Mouse (Mus musculus): ENCODE measurements around the gene Acin1.

The Acin1 gene

DNA sequence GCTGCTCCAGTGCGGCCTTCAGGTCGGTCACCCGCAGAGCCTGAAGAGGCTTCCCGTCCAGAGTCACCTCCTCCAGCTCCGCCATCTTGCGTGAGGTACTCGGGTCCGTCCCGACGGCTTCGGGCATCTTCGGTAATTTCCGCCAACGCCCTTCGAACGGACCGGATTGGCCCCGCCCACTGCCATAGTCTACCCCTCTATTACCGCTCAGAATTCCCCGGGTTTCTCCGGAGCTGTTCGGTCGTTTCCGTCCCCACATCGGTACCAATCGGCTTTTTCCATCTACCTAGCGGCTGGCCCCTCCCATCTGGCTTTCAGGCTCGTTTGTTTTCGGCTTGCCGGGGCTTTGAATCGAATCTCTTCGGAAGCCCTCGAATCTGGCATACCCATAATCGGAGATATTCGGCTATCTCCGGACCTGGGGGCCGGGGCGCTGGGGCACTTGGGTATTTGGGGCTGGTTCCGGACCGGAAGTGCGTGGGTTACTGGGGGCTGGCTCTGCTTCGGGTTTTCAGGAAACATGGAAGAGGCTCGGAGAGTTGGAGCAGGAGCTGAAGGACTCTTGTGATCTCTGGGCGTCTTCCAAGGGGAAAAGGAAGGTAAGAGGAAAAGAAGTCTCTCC lies at the start of gene Acin1:
Gene Acin1, minus strand, starts transcription at position 410 of the 622 bp plus-strand sequence.
- peak; percentile 100 for DNase-seq

DNA sequence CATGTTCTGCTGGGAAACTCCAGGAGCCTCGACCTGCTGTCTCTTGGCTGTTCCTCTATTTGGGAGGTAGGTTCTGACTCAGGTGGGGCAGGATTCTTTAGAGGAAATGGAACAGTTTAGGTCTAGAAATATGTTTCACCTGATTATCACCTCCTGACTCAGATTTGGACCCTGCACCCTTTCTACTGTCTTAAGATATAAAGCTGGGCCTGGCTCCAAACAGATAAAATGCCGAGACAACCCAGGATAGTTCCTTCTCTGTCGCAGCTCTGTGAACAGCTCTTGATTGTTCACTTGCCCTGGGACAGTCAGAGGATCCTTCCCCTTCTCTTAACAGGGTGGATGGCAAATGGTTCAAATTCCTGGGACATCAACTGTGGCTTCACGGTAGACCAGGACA lies 48.5 kb upstream of the Acin1 start:
- DNase-seq: no peak

DNA sequence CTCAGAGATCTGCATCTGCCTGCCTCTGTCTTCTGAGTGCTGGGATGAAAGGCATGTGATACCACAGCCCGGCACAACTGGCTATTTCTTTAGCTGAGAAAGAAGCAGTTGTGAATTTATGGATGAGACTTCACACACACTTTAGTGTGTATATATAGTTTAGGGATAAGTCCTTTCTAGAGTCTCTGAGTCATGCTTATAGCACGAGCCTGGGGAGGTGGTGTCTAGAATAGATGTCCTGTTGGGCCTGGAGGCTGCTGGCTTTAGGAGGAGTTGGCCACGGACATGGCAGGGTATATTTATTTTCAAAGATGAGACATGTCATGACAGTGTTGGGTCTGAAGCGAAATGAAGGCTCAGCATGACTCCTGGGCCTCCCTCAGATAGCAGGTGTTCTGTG lies 47.3 kb upstream of the Acin1 start:
- DNase-seq: no peak

DNA sequence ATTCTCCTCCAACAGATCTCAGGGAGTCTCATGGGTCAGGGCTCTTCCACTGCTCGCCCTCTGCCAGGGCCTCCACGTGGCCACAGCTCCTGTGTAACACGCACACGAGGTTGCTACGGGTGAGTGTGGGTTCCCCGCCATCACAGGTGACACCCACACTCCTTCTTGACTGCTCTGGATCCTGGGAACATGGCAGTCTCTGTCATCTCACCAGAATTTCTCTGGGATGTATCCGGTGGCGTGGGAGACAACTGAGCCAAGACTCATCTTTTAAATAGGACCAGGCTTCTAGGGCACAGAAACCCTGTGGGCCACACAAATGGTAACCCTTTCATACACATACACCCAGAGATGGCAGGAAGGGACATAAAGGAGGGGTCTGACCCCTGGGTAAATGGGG lies 45.5 kb upstream of the Acin1 start:
- no peak for DNase-seq

DNA sequence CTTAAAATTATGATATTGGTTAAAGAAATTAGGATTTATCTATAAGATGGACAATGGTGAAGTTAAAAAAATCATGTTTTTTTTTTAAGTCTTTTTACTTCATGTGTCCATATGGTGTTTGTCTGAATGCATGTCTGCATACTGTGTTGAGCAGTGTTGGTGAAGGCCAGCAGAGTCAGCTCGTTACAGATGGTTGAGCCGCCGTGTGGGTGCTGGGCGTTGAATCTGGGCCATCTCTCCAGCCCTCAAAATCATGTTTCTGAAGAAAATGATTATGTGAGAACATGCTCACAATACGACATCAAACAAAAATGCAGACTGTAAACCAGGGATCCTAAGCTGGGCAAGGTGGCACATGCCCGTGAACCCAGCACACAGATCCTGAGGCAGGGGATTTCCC lies 43.6 kb upstream of the Acin1 start:
- DNase-seq: no peak

DNA sequence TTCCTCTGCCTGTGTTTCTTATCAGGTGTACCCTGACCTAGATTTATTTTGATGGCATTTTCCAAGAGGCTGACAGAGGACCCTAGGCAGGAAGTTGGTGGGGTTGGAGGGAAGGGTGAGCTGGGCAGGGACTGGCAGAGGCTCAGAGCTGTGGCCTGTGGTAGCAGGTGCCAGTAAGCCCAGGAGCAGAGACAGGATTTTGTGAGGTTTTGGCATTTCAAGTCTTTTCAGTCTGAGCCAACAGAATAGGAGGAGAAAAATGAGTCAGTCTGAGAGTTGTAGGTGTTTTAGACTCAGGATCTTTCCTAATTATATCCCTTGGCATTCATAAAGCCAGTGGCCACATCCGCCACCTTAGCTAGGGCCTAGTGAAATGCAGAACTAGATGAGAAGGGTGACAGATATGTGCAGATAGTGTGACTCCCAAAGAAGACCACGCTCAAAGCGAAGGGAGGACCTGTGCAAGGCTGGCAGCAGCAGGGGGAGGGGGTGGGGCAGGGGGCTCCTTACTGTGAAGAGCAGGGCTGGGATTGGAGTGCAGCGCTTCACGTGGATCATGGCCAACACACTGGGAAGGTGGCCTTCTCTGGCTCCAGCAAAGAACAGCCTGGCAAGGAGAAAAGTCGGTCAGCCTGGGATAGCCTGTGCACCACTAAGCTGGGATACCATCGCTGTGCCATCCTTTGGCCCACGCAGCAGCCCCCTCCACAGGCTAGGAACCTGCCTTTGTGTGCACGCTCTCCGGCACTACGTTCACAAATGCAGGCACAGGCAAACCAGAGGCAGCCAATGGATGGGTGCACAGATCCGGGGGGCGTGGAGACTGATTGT lies 42.3 kb upstream of the Acin1 start:
- DNase-seq: no peak

DNA sequence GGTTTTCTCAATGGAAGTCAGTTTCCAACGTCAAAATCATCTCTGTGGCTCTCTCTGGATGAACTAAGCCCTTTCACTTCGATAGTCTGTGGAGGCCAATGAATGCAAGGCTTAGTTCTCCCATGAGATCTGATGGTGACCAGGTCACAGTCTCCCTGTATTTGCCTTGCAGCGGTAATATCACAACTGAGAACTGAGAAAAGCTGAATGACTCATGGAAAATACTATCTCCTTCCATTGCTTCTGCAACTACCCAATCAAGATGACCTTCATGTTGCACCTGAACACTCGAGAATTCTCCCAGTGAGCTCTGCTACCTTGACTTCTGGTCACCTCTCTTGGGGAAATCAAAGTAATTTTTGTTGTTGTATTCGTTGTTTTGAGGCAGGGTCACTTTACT lies 40.8 kb upstream of the Acin1 start:
- no peak for DNase-seq

DNA sequence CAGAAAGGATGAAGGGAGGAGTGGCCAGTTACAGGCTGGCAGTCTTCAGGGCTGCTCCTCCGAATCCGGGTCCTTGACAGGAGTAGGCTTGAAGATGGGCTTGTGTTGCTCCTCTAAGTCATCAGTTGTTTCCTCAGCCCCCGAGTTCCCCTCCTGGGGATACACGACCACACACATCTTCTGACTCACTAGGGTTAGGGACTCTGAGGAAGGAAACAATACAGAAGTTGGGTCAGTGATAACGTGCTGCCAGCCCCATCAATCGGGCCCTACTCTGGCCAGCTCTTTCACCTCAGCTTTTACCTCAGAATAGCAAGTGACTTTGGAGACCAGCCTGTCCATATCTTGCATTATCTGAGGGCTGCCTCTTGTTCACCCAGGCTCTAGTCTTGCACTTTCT lies 37.3 kb upstream of the Acin1 start:
- DNase-seq: no peak

DNA sequence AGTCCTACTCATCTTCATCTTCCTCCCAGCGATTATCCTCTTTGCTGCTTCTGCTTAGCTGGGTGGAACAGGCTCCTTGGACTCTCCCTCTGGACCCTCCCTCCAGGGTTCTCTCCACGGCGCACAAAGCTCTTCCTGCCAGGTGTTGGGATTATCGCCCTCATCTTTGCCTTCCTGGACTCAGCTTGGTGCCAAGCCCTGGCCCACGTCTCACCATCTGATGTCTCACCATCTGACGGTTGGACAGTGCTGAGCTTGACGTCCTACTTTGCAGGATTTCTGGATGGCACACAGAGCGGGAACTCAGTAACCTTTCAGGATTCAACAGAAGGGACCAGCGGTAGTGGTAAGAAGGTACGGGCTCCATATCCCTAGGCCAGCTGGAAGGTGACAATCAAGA lies 35.0 kb upstream of the Acin1 start:
- DNase-seq: no peak

DNA sequence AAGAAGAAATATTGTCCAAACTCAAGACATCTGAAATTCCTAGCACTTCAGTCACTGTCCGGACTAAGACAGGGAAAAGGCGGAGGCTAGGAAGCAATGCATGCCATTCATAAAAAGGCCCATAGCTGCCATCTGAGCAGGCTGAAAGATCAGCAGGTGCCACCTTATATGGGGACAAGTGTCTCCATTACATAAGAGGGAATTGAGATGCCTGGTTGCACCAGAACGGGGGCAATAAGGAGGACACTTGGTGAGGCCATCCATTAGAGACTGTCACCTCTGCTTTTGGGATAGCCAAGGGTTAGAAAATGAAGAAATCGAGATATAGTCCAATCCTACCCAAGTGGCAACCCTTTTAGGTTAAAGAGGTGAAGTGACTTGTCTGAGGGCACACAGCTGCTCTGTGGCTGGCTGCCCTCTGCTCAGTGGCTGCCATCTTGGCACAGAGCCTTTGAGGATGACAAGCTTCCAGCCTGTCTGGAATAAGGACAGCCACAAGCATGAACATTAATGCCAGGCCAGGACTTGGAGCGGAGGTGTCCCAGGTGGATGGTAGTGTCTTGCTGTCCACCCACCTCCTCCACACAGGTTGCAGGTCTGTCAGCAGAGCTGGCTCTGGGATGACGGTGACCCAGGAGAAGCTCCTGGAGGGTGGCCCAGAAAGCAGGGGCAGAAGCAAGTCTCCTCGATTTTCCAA lies 34.1 kb upstream of the Acin1 start:
- DNase-seq: no peak

DNA sequence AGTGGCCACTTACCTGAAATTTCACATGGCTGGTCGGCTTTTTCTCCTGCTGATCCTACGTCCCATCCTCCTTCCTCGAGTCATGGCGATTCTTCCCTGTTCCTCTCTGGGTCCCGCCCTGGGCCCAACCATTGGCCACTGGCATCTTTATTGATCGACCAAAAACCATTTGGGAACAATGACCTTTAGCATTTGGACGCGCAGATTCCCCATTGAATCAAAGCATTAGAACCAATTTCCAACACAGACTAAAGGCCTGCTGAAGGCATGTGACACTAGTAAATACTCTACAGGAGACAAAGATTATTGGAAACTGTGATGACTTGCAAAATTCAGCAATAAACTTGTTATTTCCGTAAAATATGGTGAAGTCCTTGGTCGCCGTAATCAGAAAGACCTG lies 33.3 kb upstream of the Acin1 start:
- no peak for DNase-seq

DNA sequence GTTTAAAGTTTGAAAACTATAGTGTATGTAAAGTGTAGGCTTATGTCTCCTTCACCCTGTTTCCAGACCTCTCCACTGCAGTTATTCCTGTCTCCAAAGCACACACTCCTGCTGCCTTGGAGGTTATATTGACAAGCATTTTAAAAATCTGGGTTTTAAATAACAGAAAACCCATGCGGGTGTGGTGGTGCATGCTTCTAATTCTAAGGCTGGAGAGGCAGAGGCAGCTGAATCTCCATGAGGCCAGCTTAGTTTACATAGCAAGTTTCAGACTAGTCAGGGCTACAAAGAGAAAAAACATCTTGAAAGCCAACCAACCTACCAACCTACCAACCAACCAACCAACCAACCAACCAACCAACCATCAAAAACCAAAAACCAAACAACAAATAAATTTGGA lies 28.7 kb upstream of the Acin1 start:
- no peak for DNase-seq

DNA sequence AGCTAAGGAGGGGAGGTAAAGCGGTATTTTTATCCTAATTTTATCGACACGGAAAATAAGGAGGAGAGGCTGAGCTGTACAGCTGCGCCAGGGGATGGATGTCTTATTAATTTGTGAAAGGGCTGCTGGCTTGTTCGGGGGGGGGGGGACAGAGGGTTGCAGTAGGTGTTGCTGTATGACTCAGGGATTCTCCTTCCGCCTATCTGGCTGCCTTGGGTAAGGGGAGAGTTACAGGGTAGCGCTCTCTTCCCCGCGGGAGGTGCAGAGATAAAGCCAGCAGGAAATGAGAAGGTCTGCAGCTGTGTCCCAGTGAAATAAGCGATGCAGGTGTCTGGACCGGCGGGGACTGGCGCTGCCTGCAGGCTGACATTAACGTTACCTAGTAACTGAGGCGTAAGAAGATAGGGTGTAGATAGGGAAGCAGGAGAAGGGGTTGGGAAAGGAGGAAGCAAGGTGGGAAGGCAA lies 27.9 kb upstream of the Acin1 start:
- peak; percentile 50 for DNase-seq

DNA sequence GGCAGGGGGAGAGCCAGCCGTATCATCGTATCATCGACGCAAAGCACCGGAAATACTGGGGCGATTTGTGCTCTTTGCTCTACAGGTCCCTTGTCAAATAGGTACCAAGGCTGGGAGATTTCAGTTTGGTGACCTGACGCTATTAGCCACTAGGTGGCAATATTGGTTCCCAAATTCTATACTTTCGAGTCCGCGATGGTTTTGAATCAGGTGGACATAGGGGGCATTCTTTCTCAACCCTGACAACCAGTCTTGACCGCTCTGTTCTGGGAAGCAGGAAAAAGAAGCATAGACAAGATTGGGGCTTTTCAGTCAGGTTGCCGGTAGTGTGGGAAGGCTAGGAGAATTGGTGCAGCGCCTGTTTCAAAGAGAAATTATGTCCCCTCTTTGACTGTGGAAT lies 27.4 kb upstream of the Acin1 start:
- DNase-seq: peak; percentile 83

DNA sequence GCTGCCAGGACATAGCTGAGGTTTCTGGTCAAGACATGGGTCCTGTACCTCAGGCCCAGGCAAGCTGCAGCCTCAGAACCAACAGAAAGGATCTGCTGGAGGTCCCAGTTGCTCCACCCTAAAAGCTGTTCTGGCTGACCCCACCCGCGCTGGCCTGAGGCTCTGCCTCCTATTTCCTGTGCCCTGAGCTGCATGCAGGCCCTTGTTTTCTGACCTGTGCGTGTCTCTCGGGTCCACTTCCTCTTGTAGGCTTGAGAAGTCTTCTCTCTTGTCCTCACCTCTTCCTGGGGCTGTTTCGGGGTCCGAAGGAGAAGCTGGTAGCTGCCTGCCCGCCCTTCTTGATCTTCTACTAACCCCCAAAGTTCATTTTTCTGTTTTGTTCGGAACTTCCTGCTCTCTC lies 26.1 kb upstream of the Acin1 start:
- DNase-seq: peak; percentile 38

DNA sequence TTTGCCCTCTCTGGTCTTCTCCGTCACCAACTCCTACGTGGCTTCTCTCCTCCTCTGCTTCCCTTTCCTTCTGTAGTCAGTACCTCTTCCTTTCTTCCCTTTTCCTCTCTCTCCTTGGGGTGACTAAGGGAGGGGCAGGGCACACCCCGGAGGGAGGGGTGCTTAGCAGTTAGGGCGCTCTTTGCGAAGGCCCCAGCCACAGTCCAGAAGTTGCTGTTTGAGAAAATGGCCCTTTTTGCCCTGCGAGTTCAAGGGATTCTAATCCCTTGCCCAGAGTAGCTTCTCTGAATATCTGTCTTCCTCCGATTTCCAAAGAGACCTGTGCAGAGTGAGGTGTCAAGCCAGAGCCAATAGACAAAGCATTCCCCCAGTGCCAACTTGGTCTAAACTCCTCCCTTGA lies 25.3 kb upstream of the Acin1 start, which contains the start of gene Cebpe:
Gene Cebpe, minus strand, starts transcription at position 101 of the 400 bp plus-strand sequence.
- no peak for DNase-seq

DNA sequence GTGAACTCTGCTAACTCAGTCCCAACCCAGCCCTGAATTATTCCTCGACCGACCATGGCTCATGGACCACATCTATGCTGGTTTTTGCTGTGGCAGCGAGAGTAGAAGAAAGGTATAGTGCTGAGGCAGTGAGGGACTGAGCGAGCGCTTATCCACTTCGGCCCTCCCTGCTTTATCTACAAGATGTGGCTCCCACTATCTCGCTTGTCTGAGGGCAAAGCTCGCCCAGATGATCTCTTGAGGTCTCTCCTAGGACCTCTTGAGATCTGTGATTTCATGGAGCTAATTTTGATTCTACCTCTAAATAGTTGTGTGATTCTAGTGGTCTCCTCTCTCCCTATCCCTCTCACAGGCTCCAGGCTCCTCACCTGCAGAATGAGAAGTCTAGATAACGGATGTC lies 22.3 kb upstream of the Acin1 start:
- no peak for DNase-seq

DNA sequence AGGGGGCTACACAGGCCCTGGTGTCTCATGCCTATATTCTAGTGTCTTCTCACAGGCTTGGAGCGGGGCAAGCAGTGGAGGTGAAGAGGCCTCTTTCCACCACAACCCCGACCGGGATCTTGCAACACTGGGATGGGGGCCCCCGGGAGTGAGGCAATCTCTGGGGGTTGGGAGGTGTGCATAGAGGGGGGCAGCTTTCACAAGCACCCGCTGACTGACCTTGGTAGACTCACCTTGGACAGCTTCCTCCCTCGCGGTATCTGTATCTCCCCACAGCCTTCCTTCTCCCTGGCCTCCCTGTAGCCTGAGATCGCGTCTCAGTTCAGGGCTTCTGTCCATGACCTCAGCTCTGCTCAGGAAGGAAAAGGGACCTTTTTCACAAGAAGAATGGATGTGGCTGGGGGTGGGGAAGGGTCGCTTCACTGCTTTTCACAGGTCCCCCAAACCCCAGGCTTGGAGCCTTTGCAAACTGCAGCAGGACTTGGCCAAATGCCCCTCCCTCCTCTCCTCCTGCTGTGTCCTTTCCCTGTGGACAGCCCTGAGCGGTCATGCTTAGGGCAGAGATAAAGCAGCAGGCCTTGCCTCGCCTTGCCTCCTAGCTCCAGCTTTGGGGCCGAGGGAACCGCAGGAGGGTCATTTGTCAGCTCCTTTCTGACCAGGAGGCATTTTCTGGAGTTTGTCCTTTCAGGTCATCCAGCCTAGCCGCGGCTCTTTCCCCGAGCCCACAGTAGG lies 20.0 kb upstream of the Acin1 start:
- DNase-seq: no peak

DNA sequence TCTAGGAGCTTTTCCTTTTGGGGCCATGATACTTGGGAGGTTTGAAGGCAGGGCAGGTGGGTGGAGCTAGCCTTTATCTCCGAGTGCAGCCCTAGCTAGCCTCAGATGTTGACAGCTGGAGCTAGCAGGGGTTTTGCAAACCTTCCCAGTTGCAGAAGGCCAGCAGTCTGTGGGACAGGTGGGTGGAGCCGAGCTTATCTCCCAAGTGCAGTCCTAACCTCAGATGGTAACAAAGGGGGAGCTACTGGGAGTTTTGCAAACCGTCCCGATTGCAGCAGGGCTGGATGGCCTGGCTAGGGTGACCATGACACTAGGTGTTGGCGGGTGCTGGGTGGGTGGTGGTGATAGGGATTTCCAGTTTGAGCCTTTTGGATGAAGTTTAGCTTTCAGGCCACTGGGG lies 19.1 kb upstream of the Acin1 start:
- no peak for DNase-seq

DNA sequence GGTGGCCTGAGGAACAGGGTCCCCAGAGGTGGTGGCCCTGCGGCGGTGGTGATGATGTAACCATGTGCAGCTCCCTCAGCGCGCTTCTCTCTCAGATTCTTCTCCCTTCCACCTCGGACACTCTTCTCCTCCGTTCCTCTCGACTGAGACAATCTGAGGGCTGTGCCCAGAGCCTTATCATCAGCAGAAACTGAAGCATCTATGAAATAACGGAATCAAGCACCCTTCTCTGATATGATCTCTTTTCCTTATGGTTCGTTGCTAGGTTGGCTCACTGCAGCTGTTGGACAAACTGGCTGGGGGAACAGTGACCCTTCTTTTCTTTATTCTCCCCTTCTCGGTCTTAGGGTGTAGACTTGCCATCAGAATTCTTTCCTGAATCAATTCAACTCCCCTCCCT lies 16.5 kb upstream of the Acin1 start:
- no peak for DNase-seq

DNA sequence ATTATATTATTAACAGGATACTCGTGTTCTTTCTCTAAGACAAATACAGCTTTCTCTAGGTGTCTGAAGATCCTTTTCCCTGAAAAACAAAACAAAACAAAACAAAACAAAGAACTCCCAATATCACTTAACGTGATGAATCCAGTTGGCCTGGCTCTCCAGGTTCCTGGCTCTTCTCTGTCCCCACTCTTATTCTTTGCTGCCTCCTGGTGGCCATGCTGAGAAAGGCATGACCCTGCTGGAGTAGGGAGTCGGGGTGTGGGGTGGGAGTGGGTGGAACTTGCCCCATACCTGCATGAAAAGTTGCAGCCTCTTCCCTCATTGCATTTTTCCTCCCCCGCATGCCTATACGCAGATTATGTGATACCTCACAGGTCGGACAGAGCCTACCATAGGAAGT lies 14.6 kb upstream of the Acin1 start:
- peak; percentile 83 for DNase-seq

DNA sequence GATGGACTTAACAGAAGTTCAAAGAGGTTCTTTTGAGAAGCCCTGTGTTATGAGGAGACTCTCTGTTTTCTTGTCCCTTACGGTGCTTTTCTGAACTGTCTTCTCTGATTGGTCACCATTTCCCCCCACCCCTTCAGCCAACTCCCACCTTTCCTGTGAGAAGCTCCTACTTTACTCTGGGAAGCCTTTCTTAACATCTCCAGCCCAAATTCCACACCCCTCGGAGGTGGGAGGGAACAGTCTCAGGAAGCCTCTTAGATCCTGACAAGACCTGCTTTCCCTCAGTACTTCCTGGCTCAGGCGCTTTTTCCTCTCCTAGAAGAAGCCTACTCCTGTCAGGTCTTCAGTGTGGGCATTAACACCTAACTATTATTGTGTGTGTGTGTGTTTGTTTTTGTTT lies 12.9 kb upstream of the Acin1 start:
- DNase-seq: no peak

DNA sequence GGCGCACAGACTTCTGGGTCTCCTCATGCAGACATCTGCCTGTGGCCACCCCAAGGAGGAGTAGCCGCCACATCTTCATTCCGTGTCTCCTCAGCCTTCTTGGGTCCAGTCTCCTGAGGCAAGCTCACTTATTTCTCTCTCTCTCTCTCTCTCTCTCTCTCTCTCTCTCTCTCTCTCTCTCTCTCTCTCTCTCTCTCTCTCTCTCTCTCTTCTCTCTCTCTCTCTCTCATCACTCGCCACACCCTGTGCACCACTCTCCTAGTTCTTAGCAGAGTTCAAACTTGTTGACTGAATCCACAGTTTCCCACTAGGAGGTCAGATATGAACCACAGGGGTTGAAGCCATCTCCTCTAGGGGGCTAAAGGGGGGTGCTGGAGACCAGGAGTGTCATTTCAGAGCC lies 12.0 kb upstream of the Acin1 start, which contains the start of gene Gm29776:
Gene Gm29776, minus strand, starts transcription at position 101 of the 400 bp plus-strand sequence.
- DNase-seq: no peak

Data from kidney, adult 18-20 months (tissue).